Mouse (Mus musculus): ENCODE data around the gene Cacng8. TPM values are rescaled to one million over a fixed set of nuclear protein-coding genes. Genes with fewer than 3 reads are reported as not detected.

The Cacng8 gene
- total and polyA plus RNA-seq, 3 experiments = 5.6 to 9.2 TPM; not detected in 1

DNA sequence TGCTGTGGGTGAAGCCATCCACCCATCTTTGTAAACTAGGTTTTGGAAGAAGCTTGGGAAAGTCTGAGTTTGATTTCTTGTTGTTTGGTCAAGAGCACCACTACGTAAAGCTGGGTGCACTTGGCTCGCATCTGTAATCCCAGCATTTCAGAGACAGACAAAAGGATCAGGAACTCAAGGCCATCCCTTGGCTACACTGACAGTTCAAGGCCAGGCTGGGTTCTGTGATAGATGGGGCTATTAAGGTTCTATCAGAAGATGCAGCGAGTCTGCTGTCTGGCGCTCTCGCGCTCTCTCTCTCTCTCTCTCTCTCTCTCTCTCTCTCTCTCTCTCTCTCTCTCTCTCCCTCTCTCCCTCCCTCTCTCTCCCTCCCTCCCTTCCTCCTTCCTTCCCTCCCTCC, 35.6 kb upstream of the Cacng8 start:
- H3K79me2 ChIP-seq (ENCODE audit: control insufficient read depth, insufficient read depth, low read length, poor library complexity) = no peaks in the 10 kb centered on the region
- no peak overlapping the region for H3K9ac ChIP-seq (ENCODE audit: control insufficient read depth, low read depth, low read length, poor library complexity, severe bottlenecking)
- H3K27me3 ChIP-seq (ENCODE audit: control insufficient read depth in 1 of 2, insufficient read depth in 2 of 2, low read length in 2 of 2) = no peaks in the 10 kb centered on the region; a peak in 2 of 4 replicates
- H3K4me3 ChIP-seq (ENCODE audit: control insufficient read depth in 1 of 2, insufficient read depth in 1 of 2, low read depth in 2 of 2, low read length in 2 of 2) = no peak overlapping the region
- H3K36me3 ChIP-seq (ENCODE audit: control insufficient read depth in 1 of 2, insufficient read depth in 2 of 2, low read length in 2 of 2) = no peaks in the 10 kb centered on the region
- H3K4me1 ChIP-seq (ENCODE audit: control insufficient read depth in 1 of 2, insufficient read depth in 2 of 2, low read length in 2 of 2) = no peaks in the 10 kb centered on the region
- TF ChIP-seq TBP (IDR thresholded peaks at IDR 0.05; ENCODE audit: low read depth, low read length) (no peak), MXI1 (IDR thresholded peaks at IDR 0.05; ENCODE audit: low read depth, low read length) (no peak), GATA1 (IDR thresholded peaks at IDR 0.05; ENCODE audit: low read depth, low read length) (no peak), EP300 (IDR thresholded peaks at IDR 0.05; ENCODE audit: low read depth in 1 of 2, low read length in 2 of 2) (no peak), USF1 (IDR thresholded peaks at IDR 0.05; ENCODE audit: low read depth, low read length) (no peak), POLR2AphosphoS5 (IDR thresholded peaks at IDR 0.05; ENCODE audit: borderline replicate concordance, low read depth, low read length) (no peak), UBTF (IDR thresholded peaks at IDR 0.05; ENCODE audit: borderline replicate concordance, insufficient read depth, low read depth, low read length) (no peak), ZC3H11A (IDR thresholded peaks at IDR 0.05; ENCODE audit: low read depth, low read length) (no peak), GABPA (IDR thresholded peaks at IDR 0.05; ENCODE audit: low read depth, low read length) (no peak), E2F4 (IDR thresholded peaks at IDR 0.05; ENCODE audit: borderline replicate concordance, low read depth, low read length) (no peak), KAT2A (conservative IDR thresholded peaks at IDR 0.05; ENCODE audit: low read depth, low read length) (no peak), NRF1 (IDR thresholded peaks at IDR 0.05; ENCODE audit: insufficient read depth, low read depth, low read length, poor library complexity, severe bottlenecking) (no peak), POLR2AphosphoS2 (IDR thresholded peaks at IDR 0.05; ENCODE audit: low read length) (no peak), TAL1 (IDR thresholded peaks at IDR 0.05; ENCODE audit: low read length) (no peak), ZMIZ1 (IDR thresholded peaks at IDR 0.05; ENCODE audit: low read depth, low read length) (no peak), CTCF (IDR thresholded peaks at IDR 0.05 in 2 of 3, conservative IDR thresholded peaks at IDR 0.05 in 1 of 3; ENCODE audit: control insufficient read depth in 1 of 3, insufficient read depth in 1 of 3, low read depth in 2 of 3, low read length in 3 of 3, poor library complexity in 1 of 3, severe bottlenecking in 1 of 3) (no peak), JUND (IDR thresholded peaks at IDR 0.05; ENCODE audit: low read depth, low read length) (no peak), MEF2A (IDR thresholded peaks at IDR 0.05; ENCODE audit: extremely low read depth, insufficient replicate concordance, low read depth, low read length, poor library complexity, severe bottlenecking) (no peak)
- no peak for DNase-seq (ENCODE audit: low read depth, low spot score)
- H3K27ac ChIP-seq (ENCODE audit: control insufficient read depth, low read depth, low read length) = no peak overlapping the region
- no peaks in the 10 kb centered on the region for H3K9me3 ChIP-seq (replicated peaks; ENCODE audit: insufficient read depth, low read length)

DNA sequence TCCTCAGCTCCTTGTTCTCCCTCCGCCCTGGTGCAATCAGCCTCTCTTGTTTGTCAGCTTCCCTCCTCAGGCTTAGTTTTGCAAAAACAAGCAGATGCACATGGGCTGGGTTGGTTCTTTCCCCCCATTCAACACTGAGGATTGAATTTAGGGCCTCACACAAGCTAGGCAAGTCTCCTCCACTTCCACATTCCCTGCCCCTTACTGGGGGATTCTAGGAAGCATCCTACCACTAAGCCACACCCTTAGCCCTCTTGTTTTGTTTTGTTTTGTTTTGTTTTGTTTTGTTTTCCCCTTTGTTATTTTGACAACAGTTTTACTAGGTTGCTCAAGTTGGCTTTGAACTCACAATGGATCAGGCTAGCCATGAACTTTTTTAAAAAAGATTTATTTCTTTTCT, 29.8 kb upstream of the Cacng8 start:
- no peak for DNase-seq (ENCODE audit: low read depth, low spot score)
- H3K36me3 ChIP-seq (ENCODE audit: control insufficient read depth in 1 of 2, insufficient read depth in 2 of 2, low read length in 2 of 2) = no peaks in the 10 kb centered on the region
- no peaks in the 10 kb centered on the region for H3K79me2 ChIP-seq (ENCODE audit: control insufficient read depth, insufficient read depth, low read length, poor library complexity)
- no peak for TF ChIP-seq ZNF384 (IDR thresholded peaks at IDR 0.05; ENCODE audit: low read depth, low read length)
- TF ChIP-seq POLR2AphosphoS2 (IDR thresholded peaks at IDR 0.05; ENCODE audit: low read length) = 0 out of 2 replicates have a peak, but pooled peaks have one; percentile 31
- TF ChIP-seq MAZ (IDR thresholded peaks at IDR 0.05; ENCODE audit: low read depth, low read length) = no peak
- H3K27me3 ChIP-seq (ENCODE audit: control insufficient read depth in 1 of 2, insufficient read depth in 2 of 2, low read length in 2 of 2) = no peaks in the 10 kb centered on the region
- no peak overlapping the region for H3K27ac ChIP-seq (ENCODE audit: control insufficient read depth, low read depth, low read length)
- H3K4me3 ChIP-seq (ENCODE audit: control insufficient read depth in 1 of 2, insufficient read depth in 1 of 2, low read depth in 2 of 2, low read length in 2 of 2) = no peak overlapping the region
- no peaks in the 10 kb centered on the region for H3K4me1 ChIP-seq (ENCODE audit: control insufficient read depth in 1 of 2, insufficient read depth in 2 of 2, low read length in 2 of 2)
- no peaks in the 10 kb centered on the region for H3K9me3 ChIP-seq (replicated peaks; ENCODE audit: insufficient read depth, low read length)
- no peak overlapping the region for H3K9ac ChIP-seq (ENCODE audit: control insufficient read depth, low read depth, low read length, poor library complexity, severe bottlenecking)

All from MEL (cell line).